Mouse (Mus musculus) limb, embryonic 11.5 days (tissue): ENCODE measurements around the gene Mtr. TPM values are rescaled to one million over a fixed set of nuclear protein-coding genes. Genes with fewer than 3 reads are reported as not detected.
"Not testable (repeated sequence)": the region's sequence is repeated elsewhere in the genome, so short reads cannot be mapped to it uniquely, and the experiment has no call there.

Experiments used
- ATAC-seq: fragments of 200-750 bp; cut with Nextera tagmentation; 2 replicates; pipeline ENCODE4 v1.8.0; 2017; ENCODE audit warnings: low read depth; ENCODE audit not compliant: insufficient number of reproducible peaks, low FRiP score, low TSS enrichment
- DNase-seq: peaks from one replicate; pipeline ENCODE4 v3.0.0-alpha.2; 2015; ENCODE audit warnings: low spot score
- H3K27ac ChIP-seq: fragments of 300-500 bp; sonication (generic); replicated peaks from 2 replicates; pipeline ENCODE4 v1.5.1; 2014; ENCODE audit warnings: low read depth, mild to moderate bottlenecking, low read length
- H3K27me3 ChIP-seq: fragments of 300-500 bp; sonication (generic); 2 replicates; pipeline ENCODE4 v1.6.1; 2014; ENCODE audit warnings: mild to moderate bottlenecking, low read length, mixed read lengths; ENCODE audit not compliant: control insufficient read depth, insufficient read depth
- H3K36me3 ChIP-seq: fragments of 300-500 bp; sonication (generic); 2 replicates; pipeline ENCODE4 v1.6.1; 2014; ENCODE audit warnings: mild to moderate bottlenecking, low read length, moderate library complexity, mixed read lengths; ENCODE audit not compliant: control insufficient read depth, insufficient read depth
- H3K4me1 ChIP-seq: fragments of 300-500 bp; sonication (generic); 2 replicates; pipeline ENCODE4 v1.6.1; 2014; ENCODE audit warnings: low read length, mixed read lengths; ENCODE audit not compliant: control insufficient read depth, insufficient read depth
- H3K4me2 ChIP-seq: fragments of 300-500 bp; sonication (generic); 2 replicates; pipeline ENCODE4 v1.6.1; 2014; ENCODE audit warnings: low read depth, mild to moderate bottlenecking, moderate library complexity; ENCODE audit not compliant: severe bottlenecking
- H3K4me3 ChIP-seq: fragments of 300-500 bp; sonication (generic); 2 replicates; pipeline ENCODE4 v1.5.1; 2014; ENCODE audit warnings: low read depth, low read length
- H3K9ac ChIP-seq: fragments of 300-500 bp; sonication (generic); 2 replicates; pipeline ENCODE4 v1.6.1; 2014; ENCODE audit warnings: mild to moderate bottlenecking, low read length
- H3K9me3 ChIP-seq: fragments of 300-500 bp; sonication (generic); 2 replicates; pipeline ENCODE4 v1.6.1; 2016; ENCODE audit warnings: low read length; ENCODE audit not compliant: control insufficient read depth
- WGBS: fragments of 180-500 bp; shearing (Covaris S2); extraction: QIAGEN DNeasy Blood & Tissue Kit; methylation state at CpG from one replicate; pipeline ENCODE4 v1.1.7; 2014; 5-methylcytosine and 5-hydroxymethylcytosine counted together
- polyA plus RNA-seq: library from polyadenylated mRNA; unstranded; fragments of >200 nt; fragmentation: Nextera tagmentation; extraction: Ambion mirVana; gene quantifications from 2 replicates; pipeline ENCODE4 v1.2.1, GENCODE M21; 2014

The Mtr gene
- polyA plus RNA-seq, 1 experiment from 2014 or later = 21.4 TPM

- H3K27ac ChIP-seq, ATAC-seq, H3K36me3 ChIP-seq, H3K4me3 ChIP-seq, H3K9me3 ChIP-seq, H3K27me3 ChIP-seq, H3K9ac ChIP-seq, H3K4me2 ChIP-seq, H3K4me1 ChIP-seq, DNase-seq: not testable (repeated sequence)
- 92% methylated on average over 10 of the region's 10 CpGs for WGBS
Measured at GRCm38 (mm10) chr13:12136461-12136860, 121.5 kb downstream of the Mtr start.

- no peak overlapping the region for H3K4me2 ChIP-seq
- H3K27ac ChIP-seq = no peak overlapping the region
- WGBS = 73% methylated on average over 7 of the region's 7 CpGs
- no peaks in the 10 kb centered on the region for H3K36me3 ChIP-seq
- no peak overlapping the region for H3K4me3 ChIP-seq
- no peak overlapping the region for H3K9ac ChIP-seq
- H3K9me3 ChIP-seq = no peaks in the 10 kb centered on the region
- H3K27me3 ChIP-seq = no peaks in the 10 kb centered on the region
- no peaks in the 10 kb centered on the region for H3K4me1 ChIP-seq
- ATAC-seq = no peak
- no peak for DNase-seq
Measured at GRCm38 (mm10) chr13:12133549-12133948, 124.4 kb downstream of the Mtr start.

Other genes with a start within 250 kb of the Mtr start
- gene Ryr2, start 151.2 kb downstream of the Mtr start, polyA plus RNA-seq = 0.15 and 0.23 TPM in 2 replicates
- gene Actn2, start 82.6 kb upstream of the Mtr start, polyA plus RNA-seq = 7.5 and 8.3 TPM in 2 replicates
- gene Heatr1, start 136.9 kb upstream of the Mtr start, polyA plus RNA-seq = 40.5 and 44.9 TPM in 2 replicates
- gene Lgals8, start 206.8 kb upstream of the Mtr start, polyA plus RNA-seq = 11.0 and 11.6 TPM in 2 replicates